Mouse (Mus musculus): Measurements from ENCODE around the gene Klk4. TPM values are rescaled to one million over a fixed set of nuclear protein-coding genes. Genes with fewer than 3 reads are reported as not detected.

Gene Klk4
- not detected for total RNA-seq (2021)
- long read RNA-seq, experiment 1 = 0 reads
- long read RNA-seq, experiment 2 = 0 reads

- DNase-seq (ENCODE audit: low spot score in 2 of 2) = no peak
Measured at GRCm38 (mm10) chr7:43880912-43881311, at the start of gene Klk4. Gene Klk4 (plus strand): TSS chr7:43881160.

GRCm38 (mm10) chr7:43841701-43842100, 39.3 kb upstream of the Klk4 start, which contains the start of gene Klk5:
Gene Klk5 (plus strand): TSS chr7:43841971.
- DNase-seq (ENCODE audit: low spot score in 2 of 2) = no peak

- no peak for DNase-seq (ENCODE audit: low spot score in 2 of 2)
Measured at GRCm38 (mm10) chr7:43843801-43844200, 37.2 kb upstream of the Klk4 start.

- no peak for DNase-seq (ENCODE audit: low spot score in 2 of 2)
Measured at GRCm38 (mm10) chr7:43851616-43852015, 29.3 kb upstream of the Klk4 start.

GRCm38 (mm10) chr7:43854642-43855380, 26.1 kb upstream of the Klk4 start:
- no peak for DNase-seq (ENCODE audit: low spot score in 2 of 2)

- DNase-seq (ENCODE audit: low spot score in 2 of 2) = no peak
Measured at GRCm38 (mm10) chr7:43855709-43856108, 25.3 kb upstream of the Klk4 start.

GRCm38 (mm10) chr7:43856307-43856706, 24.7 kb upstream of the Klk4 start:
- DNase-seq (ENCODE audit: low spot score in 2 of 2) = no peak

- no peak for DNase-seq (ENCODE audit: low spot score in 2 of 2)
Measured at GRCm38 (mm10) chr7:43857501-43857900, 23.5 kb upstream of the Klk4 start.

- no peak for DNase-seq (ENCODE audit: low spot score in 2 of 2)
Measured at GRCm38 (mm10) chr7:43860411-43860810, 20.5 kb upstream of the Klk4 start.

- peak; percentile 64 to 71 for DNase-seq (ENCODE audit: low spot score in 2 of 2)
Measured at GRCm38 (mm10) chr7:43873237-43873636, 7.7 kb upstream of the Klk4 start.

- DNase-seq (ENCODE audit: low spot score in 2 of 2) = no peak
Measured at GRCm38 (mm10) chr7:43873674-43874073, 7.3 kb upstream of the Klk4 start.

- no peak for DNase-seq (ENCODE audit: low spot score in 2 of 2)
Measured at GRCm38 (mm10) chr7:43874868-43875375, 6.0 kb upstream of the Klk4 start.

GRCm38 (mm10) chr7:43876444-43876843, 4.5 kb upstream of the Klk4 start:
- no peak for DNase-seq (ENCODE audit: low spot score in 2 of 2)

GRCm38 (mm10) chr7:43878281-43878680, 2.7 kb upstream of the Klk4 start:
- DNase-seq (ENCODE audit: low spot score in 2 of 2) = no peak

GRCm38 (mm10) chr7:43882346-43882745, 1.4 kb downstream of the Klk4 start:
- DNase-seq (ENCODE audit: low spot score in 2 of 2) = no peak

GRCm38 (mm10) chr7:43882811-43883210, 1.9 kb downstream of the Klk4 start:
- DNase-seq (ENCODE audit: low spot score in 2 of 2) = no peak

GRCm38 (mm10) chr7:43883547-43883946, 2.6 kb downstream of the Klk4 start:
- DNase-seq (ENCODE audit: low spot score in 2 of 2) = peak; percentile 29 to 42

GRCm38 (mm10) chr7:43891365-43891764, 10.4 kb downstream of the Klk4 start:
- DNase-seq (ENCODE audit: low spot score in 2 of 2) = no peak

- no peak for DNase-seq (ENCODE audit: low spot score in 2 of 2)
Measured at GRCm38 (mm10) chr7:43891788-43892187, 10.8 kb downstream of the Klk4 start.

- peak; percentile 84 to 86 for DNase-seq (ENCODE audit: low spot score in 2 of 2)
Measured at GRCm38 (mm10) chr7:43894836-43895235, 13.9 kb downstream of the Klk4 start.

- no peak for DNase-seq (ENCODE audit: low spot score in 2 of 2)
Measured at GRCm38 (mm10) chr7:43914821-43915220, 33.9 kb downstream of the Klk4 start.

GRCm38 (mm10) chr7:43918426-43918825, 37.5 kb downstream of the Klk4 start:
- DNase-seq (ENCODE audit: low spot score in 2 of 2) = no peak

GRCm38 (mm10) chr7:43918871-43919270, 37.9 kb downstream of the Klk4 start:
- DNase-seq (ENCODE audit: low spot score in 2 of 2) = no peak
